Mouse (Mus musculus) c-Kit-negative CD71-positive TER-119-positive erythroid progenitor cells, embryonic 14.5 days (primary cell): ENCODE measurements around the gene Tsnax.

ENCODE experiments used
- DNase-seq: peaks from one replicate; pipeline ENCODE4 v3.0.0-alpha.2; 2013; ENCODE audit warnings: low read depth, low spot score

Tsnax gene

GRCm38 (mm10) chr8:125080388-125081344 lies 67.9 kb downstream of the Tsnax start:
- no peak for DNase-seq

DNA sequence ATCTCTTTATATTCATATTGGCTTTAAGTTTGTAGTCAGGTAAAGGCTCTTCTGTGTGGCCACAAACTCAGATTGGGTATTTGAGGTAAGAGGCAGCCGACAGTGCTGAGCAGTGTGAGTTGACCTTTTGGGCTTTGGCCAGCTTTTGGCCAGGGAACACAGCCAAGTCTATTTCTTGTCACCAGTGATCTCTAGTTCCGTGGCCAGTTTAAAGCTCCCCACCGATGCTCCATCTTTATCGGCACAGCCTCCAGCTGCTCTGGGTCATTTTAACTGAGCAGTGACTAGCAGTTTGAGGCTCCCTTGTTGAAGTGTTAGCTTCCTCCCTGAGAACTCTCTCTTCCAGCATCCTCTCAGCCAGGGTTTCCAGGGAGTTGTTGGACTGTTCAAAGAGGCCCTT lies 70.9 kb downstream of the Tsnax start:
- DNase-seq: no peak
